Mouse (Mus musculus) lung, embryonic 14.5 days (tissue): ENCODE measurements around the gene Ifngr2. TPM values are rescaled to one million over a fixed set of nuclear protein-coding genes. Genes with fewer than 3 reads are reported as not detected.
"Not testable (repeated sequence)": the region's sequence is repeated elsewhere in the genome, so short reads cannot be mapped to it uniquely, and the experiment has no call there.

Experiments
- ATAC-seq: fragments of 200-750 bp; cut with Nextera tagmentation; 2 replicates; pipeline ENCODE4 v1.8.0; 2017; ENCODE audit warnings: mild to moderate bottlenecking, moderate TSS enrichment, moderate library complexity; ENCODE audit not compliant: insufficient read depth
- DNase-seq: peaks from one replicate; pipeline ENCODE4 v3.0.0-alpha.2; 2015
- H3K27ac ChIP-seq: fragments of 300-500 bp; sonication (generic); 2 replicates; pipeline ENCODE4 v1.5.1; 2014; ENCODE audit warnings: low read depth, mild to moderate bottlenecking, moderate library complexity
- H3K27me3 ChIP-seq: fragments of 300-500 bp; sonication (generic); 2 replicates; pipeline ENCODE4 v1.6.1; 2014; ENCODE audit warnings: low read length, control low read depth; ENCODE audit not compliant: insufficient read depth
- H3K36me3 ChIP-seq: fragments of 300-500 bp; sonication (generic); 2 replicates; pipeline ENCODE4 v1.6.1; 2014; ENCODE audit warnings: control low read depth; ENCODE audit not compliant: insufficient read depth
- H3K4me1 ChIP-seq: fragments of 300-500 bp; sonication (generic); 2 replicates; pipeline ENCODE4 v1.6.1; 2014; ENCODE audit warnings: antibody characterized with exemption, control low read depth; ENCODE audit not compliant: insufficient read depth
- H3K4me2 ChIP-seq: fragments of 300-500 bp; sonication (generic); 2 replicates; pipeline ENCODE4 v1.6.1; 2014; ENCODE audit warnings: mild to moderate bottlenecking
- H3K4me3 ChIP-seq: fragments of 300-500 bp; sonication (generic); 2 replicates; pipeline ENCODE4 v1.5.1; 2014; ENCODE audit warnings: low read depth, low read length
- H3K9ac ChIP-seq: fragments of 300-500 bp; sonication (generic); 2 replicates; pipeline ENCODE4 v1.6.1; 2014
- H3K9me3 ChIP-seq: fragments of 300-500 bp; sonication (generic); 2 replicates; pipeline ENCODE4 v1.6.1; 2016; ENCODE audit warnings: low read depth, low read length, control low read depth
- CTCF ChIP-seq: IDR thresholded peaks from 2 replicates; pipeline ENCODE4 v1.5.1; 2016; ENCODE audit warnings: antibody characterized with exemption, low read depth
- WGBS: fragments of 180-500 bp; shearing (Covaris S2); extraction: QIAGEN DNeasy Blood & Tissue Kit; methylation state at CpG from one replicate; pipeline ENCODE4 v1.1.7; 2014; 5-methylcytosine and 5-hydroxymethylcytosine counted together
- polyA plus RNA-seq: library from polyadenylated mRNA; unstranded; fragments of >200 nt; fragmentation: Nextera tagmentation; extraction: Ambion mirVana; gene quantifications from 2 replicates; pipeline ENCODE4 v1.2.1, GENCODE M21; 2014

Ifngr2 gene
- polyA plus RNA-seq, 1 experiment from 2014 or later: 47.7 TPM

GRCm38 (mm10) chr16:91528578-91528977 lies 18.3 kb upstream of the Ifngr2 start:
- H3K27ac ChIP-seq: no peak overlapping the region
- ATAC-seq (no peak), DNase-seq (no peak)
- H3K9me3 ChIP-seq: no peaks in the 10 kb centered on the region
- H3K4me2 ChIP-seq: no peak overlapping the region
- TF ChIP-seq CTCF: no peak
- no peak overlapping the region for H3K9ac ChIP-seq
- H3K27me3 ChIP-seq: no peaks in the 10 kb centered on the region
- WGBS: 76% methylated on average over 9 of the region's 9 CpGs
- H3K36me3 ChIP-seq: no peaks in the 10 kb centered on the region
- H3K4me1 ChIP-seq: no peaks in the 10 kb centered on the region
- H3K4me3 ChIP-seq: no peak overlapping the region

DNA sequence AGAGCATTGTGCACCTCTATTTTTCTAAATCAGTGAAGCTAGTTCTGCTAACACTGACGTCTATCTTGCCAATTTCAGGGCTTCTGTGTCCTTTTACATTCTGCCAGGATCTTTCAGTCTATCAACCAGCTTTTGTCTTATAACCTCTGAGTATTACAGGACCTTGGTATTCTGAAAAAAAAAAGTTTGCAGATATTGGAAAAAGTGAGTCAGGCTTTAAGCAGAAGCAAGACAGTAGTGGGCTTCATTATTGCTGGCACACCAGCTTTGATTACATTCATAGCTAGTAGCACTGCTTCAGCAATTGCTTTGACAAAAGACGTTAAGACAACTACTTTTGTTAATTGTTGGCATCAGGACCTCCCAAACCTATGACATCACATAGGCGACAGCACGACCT lies 16.0 kb upstream of the Ifngr2 start:
- H3K9ac ChIP-seq, ATAC-seq, H3K4me1 ChIP-seq, DNase-seq, H3K36me3 ChIP-seq, H3K27me3 ChIP-seq, H3K9me3 ChIP-seq, H3K27ac ChIP-seq, H3K4me2 ChIP-seq, H3K4me3 ChIP-seq: not testable (repeated sequence)
- 55% methylated on average over 4 of the region's 4 CpGs for WGBS

- Histone ChIP-seq H3K4me2 (no peak overlapping the region), H3K36me3 (no peaks in the 10 kb centered on the region), H3K27ac (no peak overlapping the region), H3K9me3 (no peaks in the 10 kb centered on the region), H3K9ac (no peak overlapping the region), H3K4me3 (no peak overlapping the region), H3K27me3 (no peaks in the 10 kb centered on the region), H3K4me1 (no peaks in the 10 kb centered on the region)
- DNase-seq: no peak
- TF ChIP-seq CTCF: no peak
- no peak for ATAC-seq
- 69% methylated on average over 6 of the region's 6 CpGs for WGBS
These were observed 15.0 kb upstream of the Ifngr2 start for GRCm38 (mm10) chr16:91531856-91532255.

- no peak for ATAC-seq
- DNase-seq: no peak
- Histone ChIP-seq H3K9me3 (no peaks in the 10 kb centered on the region), H3K27me3 (no peaks in the 10 kb centered on the region), H3K27ac (no peak overlapping the region), H3K9ac (no peak overlapping the region), H3K36me3 (no peaks in the 10 kb centered on the region), H3K4me1 (no peaks in the 10 kb centered on the region), H3K4me3 (no peak overlapping the region), H3K4me2 (no peak overlapping the region)
- TF ChIP-seq CTCF: no peak
- 53% methylated on average over 2 of the region's 2 CpGs for WGBS
These were observed 14.4 kb upstream of the Ifngr2 start for GRCm38 (mm10) chr16:91532429-91532828.

DNA sequence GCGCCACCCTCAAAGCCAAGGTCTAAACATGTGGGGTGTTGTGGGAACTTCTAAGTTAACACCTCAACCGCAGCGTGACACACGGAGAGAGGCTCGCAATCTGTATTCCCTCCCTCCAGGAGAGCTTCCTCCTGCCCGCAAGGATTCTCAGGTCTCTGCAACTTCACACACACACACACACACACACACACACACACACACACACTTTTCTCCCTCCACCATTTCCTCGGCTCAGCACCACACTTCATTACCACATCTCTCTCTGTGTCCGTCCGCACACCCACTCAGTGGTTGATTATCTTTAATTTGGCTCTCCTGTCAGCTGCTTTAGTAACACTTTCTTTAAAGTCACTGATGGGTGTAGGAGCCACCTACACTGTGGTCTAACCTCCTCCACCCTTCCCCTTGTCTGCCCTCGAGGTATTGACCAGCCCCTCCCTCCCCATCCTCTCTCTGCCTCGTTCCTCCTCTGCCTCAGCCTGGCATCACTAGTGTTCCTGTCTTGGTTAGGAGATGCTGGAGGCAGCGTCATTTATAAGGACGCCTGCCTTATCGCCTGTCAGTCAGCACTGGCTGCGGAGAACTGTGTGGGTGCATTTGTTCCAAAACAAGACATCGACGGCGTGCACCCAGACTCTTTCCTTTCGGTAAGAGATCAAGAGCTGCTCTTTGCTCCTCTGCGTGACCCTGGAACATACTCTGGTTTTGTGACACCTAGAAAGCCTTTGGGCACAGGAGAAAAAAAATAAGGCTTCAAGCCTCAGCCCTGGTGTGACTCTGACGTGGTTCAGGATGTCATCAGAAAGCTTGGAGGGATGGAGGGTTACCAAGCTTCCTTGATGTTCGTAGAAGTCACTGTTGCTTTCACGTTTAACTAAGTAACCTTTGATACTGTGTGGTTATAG lies 13.5 kb upstream of the Ifngr2 start:
- ATAC-seq (no peak), DNase-seq (no peak)
- H3K4me3 ChIP-seq: no peak overlapping the region
- no peak overlapping the region for H3K9ac ChIP-seq
- H3K36me3 ChIP-seq: no peaks in the 10 kb centered on the region
- no peak for TF ChIP-seq CTCF
- H3K27ac ChIP-seq: no peak overlapping the region
- WGBS: 41% methylated on average over 23 of the region's 23 CpGs
- H3K4me2 ChIP-seq: no peak overlapping the region
- peaks cover 2% of the 10 kb centered on the region; the same call in 1 of the 2 replicates for H3K4me1 ChIP-seq
- H3K27me3 ChIP-seq: no peaks in the 10 kb centered on the region
- no peaks in the 10 kb centered on the region for H3K9me3 ChIP-seq

GRCm38 (mm10) chr16:91534477-91534876 lies 12.4 kb upstream of the Ifngr2 start:
- H3K27me3 ChIP-seq: no peaks in the 10 kb centered on the region
- no peak overlapping the region for H3K4me3 ChIP-seq
- TF ChIP-seq CTCF: no peak
- no peak overlapping the region for H3K4me2 ChIP-seq
- no peak overlapping the region for H3K27ac ChIP-seq
- DNase-seq: peak; percentile 89
- H3K36me3 ChIP-seq: no peaks in the 10 kb centered on the region
- ATAC-seq: no peak
- H3K9me3 ChIP-seq: no peaks in the 10 kb centered on the region
- peaks cover 4% of the 10 kb centered on the region; the same call in 1 of the 2 replicates for H3K4me1 ChIP-seq
- no peak overlapping the region for H3K9ac ChIP-seq
- WGBS: 54% methylated on average over 13 of the region's 13 CpGs

GRCm38 (mm10) chr16:91534888-91535287 lies 12.0 kb upstream of the Ifngr2 start:
- H3K4me2 ChIP-seq: no peak overlapping the region
- no peaks in the 10 kb centered on the region for H3K27me3 ChIP-seq
- H3K36me3 ChIP-seq: no peaks in the 10 kb centered on the region
- H3K27ac ChIP-seq: no peak overlapping the region
- 77% methylated on average over 6 of the region's 6 CpGs for WGBS
- peaks cover 4% of the 10 kb centered on the region; the same call in 1 of the 2 replicates for H3K4me1 ChIP-seq
- H3K9ac ChIP-seq: no peak overlapping the region
- TF ChIP-seq CTCF: no peak
- no peaks in the 10 kb centered on the region for H3K9me3 ChIP-seq
- H3K4me3 ChIP-seq: no peak overlapping the region
- ATAC-seq (no peak), DNase-seq (no peak)
